ENCODE assay signal across 9 mouse cellular contexts in genomic region chr15:98954425-98955253, GRCm38 (mm10). TPM values are rescaled to one million over a fixed set of nuclear protein-coding genes. Genes with fewer than 3 reads are reported as not detected.
DNase-seq lines count a peak whose midpoint lies in the region; ATAC-seq lines count a peak whose summit lies in the region.
"Had no signal": no experiment of that assay in that cellular context is flagged by ENCODE, and none has a peak within 500 bp of the region (broad histone marks: within the 10 kb centered on the region; RNA-seq: fewer than 3 reads in every experiment).

No protein-coding gene starts in this region.

- no peak for ATAC-seq in heart, embryonic 12.5 days (ENCODE audit: insufficient number of reproducible peaks, low FRiP score)
- ATAC-seq in limb, embryonic 12.5 days (ENCODE audit: insufficient number of reproducible peaks, insufficient read depth, low FRiP score, low TSS enrichment, low read depth): no peak
- no peak for ATAC-seq in megakaryocyte-erythroid progenitor cell, adult 5-6 weeks (replicated peaks; ENCODE audit: low FRiP score, low TSS enrichment, poor library complexity, severe bottlenecking)

- H3K4me3 ChIP-seq in heart, embryonic 12.5 days: peak overlapping the region; percentile 27
- no peak overlapping the region; the same call in 1 of the 2 replicates for H3K4me3 ChIP-seq in limb, embryonic 12.5 days (replicated peaks)

- peak overlapping the region; percentile 76 for H3K27ac ChIP-seq in heart, embryonic 12.5 days (ENCODE audit: poor library complexity, severe bottlenecking)
- peak overlapping the region; percentile 79 for H3K27ac ChIP-seq in limb, embryonic 12.5 days

- 28% methylated on average over 14 of the region's 14 CpGs for WGBS in heart, embryonic 12.5 days
- 26% methylated on average over 14 of the region's 14 CpGs for WGBS in limb, embryonic 12.5 days

- H3K36me3 ChIP-seq in heart, embryonic 12.5 days: peaks cover 7% of the 10 kb centered on the region
- peaks cover 6% of the 10 kb centered on the region for H3K36me3 ChIP-seq in limb, embryonic 12.5 days

- no peaks in the 10 kb centered on the region for H3K27me3 ChIP-seq in heart, embryonic 12.5 days (replicated peaks)
- no peaks in the 10 kb centered on the region for H3K27me3 ChIP-seq in limb, embryonic 12.5 days

- peak overlapping the region; percentile 24; the same call in 1 of the 2 replicates for H3K9ac ChIP-seq in heart, embryonic 12.5 days
- peak overlapping the region; percentile 18; the same call in 1 of the 2 replicates for H3K9ac ChIP-seq in limb, embryonic 12.5 days (replicated peaks)

- peak; percentile 33 for DNase-seq in kidney, postnatal 10 days
- DNase-seq in kidney, adult 9 months: no peak
- DNase-seq in cerebellum, postnatal 10 days: peak; percentile 75 to 77
- peak; percentile 52 for DNase-seq in right cerebral cortex, postnatal 14 days
- DNase-seq in B cell, adult 2 months: no peak

- peaks cover 19% of the 10 kb centered on the region for H3K4me1 ChIP-seq in heart, embryonic 12.5 days (replicated peaks)
- H3K4me1 ChIP-seq in limb, embryonic 12.5 days (replicated peaks): peaks cover 20% of the 10 kb centered on the region

- peak overlapping the region; percentile 59 for H3K4me2 ChIP-seq in heart, embryonic 12.5 days
- H3K4me2 ChIP-seq in limb, embryonic 12.5 days: peak overlapping the region; percentile 81

- H3K9me3 ChIP-seq in heart, embryonic 12.5 days (replicated peaks): no peaks in the 10 kb centered on the region
- no peaks in the 10 kb centered on the region for H3K9me3 ChIP-seq in limb, embryonic 12.5 days

RNA-seq across cellular contexts. Expression of gene Tuba1a, which starts 1.1 kb away (rescaled TPM):
- 1,110 and 1,118 TPM in 2 replicates for polyA plus RNA-seq in heart, embryonic 12.5 days (2016; fragmentation: Nextera tagmentation; extraction: Ambion mirVana)
- 1,314 and 1,328 TPM in 2 replicates for polyA plus RNA-seq in limb, embryonic 12.5 days (2016; fragmentation: Nextera tagmentation; extraction: Ambion mirVana)
- 4.5 and 10.2 TPM in 2 replicates for total RNA-seq in megakaryocyte-erythroid progenitor cell, adult 5-6 weeks (2014; fragmentation: Nextera tagmentation)
- 9.7 and 16.0 TPM in 2 replicates for total RNA-seq in megakaryocyte-erythroid progenitor cell, adult 5-6 weeks (2017)

RNA-seq across cellular contexts. Expression of gene Gm49450, which starts 1.3 kb away (rescaled TPM):
- polyA plus RNA-seq in heart, embryonic 12.5 days (2016; fragmentation: Nextera tagmentation; extraction: Ambion mirVana): not detected in 2 replicates
- polyA plus RNA-seq in limb, embryonic 12.5 days (2016; fragmentation: Nextera tagmentation; extraction: Ambion mirVana): not detected in 2 replicates
- total RNA-seq in megakaryocyte-erythroid progenitor cell, adult 5-6 weeks (2014; fragmentation: Nextera tagmentation): not detected in 2 replicates
- total RNA-seq in megakaryocyte-erythroid progenitor cell, adult 5-6 weeks (2017): not detected in 2 replicates
- total RNA-seq: hematopoietic stem cell, adult 5-6 weeks had no signal

RNA-seq across cellular contexts. Expression of gene Tuba1b, which starts 20.3 kb away (rescaled TPM):
- 1,481 and 1,517 TPM in 2 replicates for polyA plus RNA-seq in heart, embryonic 12.5 days (2016; fragmentation: Nextera tagmentation; extraction: Ambion mirVana)
- 1,691 and 1,695 TPM in 2 replicates for polyA plus RNA-seq in limb, embryonic 12.5 days (2016; fragmentation: Nextera tagmentation; extraction: Ambion mirVana)
- 2,322 and 3,225 TPM in 2 replicates for total RNA-seq in megakaryocyte-erythroid progenitor cell, adult 5-6 weeks (2014; fragmentation: Nextera tagmentation)
- total RNA-seq in megakaryocyte-erythroid progenitor cell, adult 5-6 weeks (2017): 801 and 969 TPM in 2 replicates

RNA-seq across cellular contexts. Expression of gene Lmbr1l, which starts 36.6 kb away (rescaled TPM):
- 16.9 and 17.2 TPM in 2 replicates for polyA plus RNA-seq in heart, embryonic 12.5 days (2016; fragmentation: Nextera tagmentation; extraction: Ambion mirVana)
- polyA plus RNA-seq in limb, embryonic 12.5 days (2016; fragmentation: Nextera tagmentation; extraction: Ambion mirVana): 23.4 and 24.1 TPM in 2 replicates
- total RNA-seq in megakaryocyte-erythroid progenitor cell, adult 5-6 weeks (2014; fragmentation: Nextera tagmentation): 8.7 and 14.5 TPM in 2 replicates
- total RNA-seq in megakaryocyte-erythroid progenitor cell, adult 5-6 weeks (2017): 5.7 and 12.0 TPM in 2 replicates

RNA-seq across cellular contexts. Expression of gene Dhh, which starts 56.3 kb away (rescaled TPM):
- polyA plus RNA-seq in heart, embryonic 12.5 days (2016; fragmentation: Nextera tagmentation; extraction: Ambion mirVana): 4.5 and 4.6 TPM in 2 replicates
- polyA plus RNA-seq in limb, embryonic 12.5 days (2016; fragmentation: Nextera tagmentation; extraction: Ambion mirVana): 0.52 and 0.74 TPM in 2 replicates
- total RNA-seq in megakaryocyte-erythroid progenitor cell, adult 5-6 weeks (2014; fragmentation: Nextera tagmentation): not detected in 2 replicates
- not detected in 2 replicates for total RNA-seq in megakaryocyte-erythroid progenitor cell, adult 5-6 weeks (2017)
- total RNA-seq: hematopoietic stem cell, adult 5-6 weeks had no signal

Comparison
In these comparisons a context has a peak if more than half of its experiments do, and no peak if none do; other contexts are left out.
1. DNase-seq: peak in kidney, postnatal 10 days (single experiment), cerebellum, postnatal 10 days (2 of 2) and right cerebral cortex, postnatal 14 days (single experiment); none in kidney, adult 9 months (single experiment) and B cell, adult 2 months (0 of 2).